Mouse (Mus musculus): ENCODE data around the gene Gm20521. TPM values are rescaled to one million over a fixed set of nuclear protein-coding genes. Genes with fewer than 3 reads are reported as not detected.

Gm20521 gene
- 10.1 and 11.1 TPM in 2 replicates for polyA plus RNA-seq (2012; ENCODE audit: low replicate concordance)

DNA sequence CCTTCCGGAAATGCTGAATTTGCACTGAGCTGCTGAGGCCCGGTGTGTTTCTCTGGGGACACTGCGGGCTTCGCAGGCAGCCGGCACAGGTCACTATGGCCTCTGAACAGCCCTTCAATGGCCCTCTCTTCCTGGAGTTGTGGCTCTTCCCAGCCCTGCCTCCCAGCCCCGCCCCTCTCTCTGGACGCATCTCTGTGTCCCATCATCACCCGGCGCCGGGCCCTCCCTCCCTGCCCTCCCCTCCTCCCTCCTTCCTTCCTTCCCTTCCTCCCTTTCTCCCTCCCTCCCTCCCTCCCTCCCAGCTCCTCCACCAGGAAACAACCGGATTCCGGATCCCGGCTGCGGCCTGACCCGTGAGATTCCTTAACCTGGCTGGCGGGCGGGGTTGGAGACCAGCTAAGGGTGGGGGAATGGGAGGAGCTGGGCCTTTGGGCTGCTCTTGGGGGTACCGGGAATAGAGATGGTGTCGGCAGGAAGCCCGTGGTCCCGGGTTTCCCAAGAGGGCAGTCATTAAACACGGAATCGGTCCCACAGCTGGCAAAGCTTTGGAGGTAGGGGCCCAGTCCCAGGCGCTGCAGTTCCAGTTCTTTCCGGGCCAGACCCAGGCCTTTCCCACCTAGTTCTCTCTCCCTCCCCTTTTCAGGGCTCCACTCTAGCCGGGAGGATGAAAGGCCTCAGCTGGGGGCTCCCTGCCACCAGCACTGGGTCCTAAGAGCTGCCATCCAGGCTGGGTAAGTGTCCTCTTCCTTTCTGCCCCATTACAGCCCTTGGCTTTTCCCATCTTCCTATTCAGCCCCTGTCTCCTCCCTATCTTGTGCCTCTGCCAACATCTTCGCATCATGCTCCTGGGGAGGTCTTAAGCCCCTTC, at the start of gene Gm20521, which contains the start of gene Bcl2l2:
Gene Gm20521 (plus strand): TSS at position 288 of the 868 bp plus-strand sequence.
Gene Bcl2l2 (plus strand): TSS at position 224 of the 868 bp plus-strand sequence.

DNA sequence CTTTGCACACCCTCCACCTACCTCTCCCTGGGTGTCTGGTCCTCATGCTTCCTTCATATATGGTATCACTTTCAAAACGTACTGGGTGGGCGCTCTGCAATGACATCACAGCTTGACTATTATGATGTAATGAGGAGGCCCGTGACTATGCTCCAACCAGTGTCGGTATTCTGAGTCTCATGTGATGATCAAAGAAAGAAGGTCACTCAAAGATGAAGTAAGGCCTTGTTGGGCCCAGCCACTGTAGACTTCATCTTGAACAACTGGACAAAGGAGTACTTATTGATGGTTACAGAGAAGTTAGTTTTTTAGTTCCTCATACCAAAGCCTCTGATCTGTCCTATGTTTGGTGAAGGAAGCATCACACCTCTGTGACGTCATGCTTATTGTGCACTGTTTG, 12.4 kb upstream of the Gm20521 start, which contains the start of gene Homez:
Gene Homez (minus strand): TSS at position 101 of the 400 bp plus-strand sequence.

DNA sequence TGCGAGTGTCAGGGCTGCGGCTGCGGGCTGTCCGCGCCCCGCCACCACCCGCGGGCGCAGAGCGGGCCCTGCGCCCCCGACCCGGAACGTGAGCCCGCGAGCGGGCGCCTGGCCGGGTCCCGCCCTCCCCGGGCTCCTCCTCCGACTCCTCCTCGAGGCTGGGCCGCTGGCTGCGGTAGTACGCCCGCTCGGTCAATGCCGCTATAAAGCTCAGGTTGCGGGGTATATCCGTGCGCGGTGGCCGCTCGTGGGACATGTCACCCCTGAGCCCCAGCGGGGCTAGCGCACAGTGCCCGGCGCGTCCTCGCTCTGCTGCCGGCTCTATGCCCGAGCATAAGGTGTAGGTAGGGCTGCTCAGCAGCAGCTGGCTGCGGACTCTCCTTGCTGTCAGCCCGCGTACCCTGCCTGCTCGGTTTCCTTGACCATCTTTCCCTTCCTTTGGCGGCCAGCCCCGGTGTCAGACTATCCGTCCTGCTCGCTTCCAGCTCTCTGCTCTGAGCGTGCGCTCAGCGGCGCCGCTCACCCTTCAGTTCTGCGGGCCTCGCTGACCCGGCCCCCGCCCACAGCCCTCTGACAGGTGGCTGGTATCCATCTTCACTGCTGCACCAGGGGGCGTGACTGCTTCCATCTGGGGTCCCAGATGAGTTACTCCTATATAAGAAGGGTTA, 6.1 kb upstream of the Gm20521 start, which contains the start of gene Ppp1r3e:
Gene Ppp1r3e (minus strand): TSS at position 503 of the 668 bp plus-strand sequence.

DNA sequence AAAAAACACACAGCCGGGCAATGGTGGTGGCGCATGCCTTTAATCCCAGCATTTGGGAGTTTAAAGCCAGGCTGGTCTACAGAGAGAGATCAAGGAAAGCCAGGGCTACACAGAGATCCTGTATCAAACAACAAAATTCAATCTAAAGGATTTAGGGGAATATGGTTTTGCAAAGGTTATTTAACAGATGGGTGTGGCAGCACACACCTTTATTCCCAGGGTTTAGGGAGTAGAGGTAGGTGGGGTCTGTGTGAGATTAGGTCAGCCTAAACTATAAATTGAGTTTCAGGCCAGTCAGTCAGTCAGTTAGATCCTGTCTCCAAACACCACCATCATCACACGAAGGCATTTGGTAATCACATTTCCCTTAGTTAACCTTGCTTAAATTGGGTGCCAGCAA, 9.0 kb downstream of the Gm20521 start, which contains the start of gene Pabpn1:
Gene Pabpn1 (plus strand): TSS at position 301 of the 400 bp plus-strand sequence.

GRCm38 (mm10) chr14:54912886-54913285, 29.6 kb downstream of the Gm20521 start, which contains the start of gene Slc22a17:
Gene Slc22a17, minus strand, starts transcription at chr14:54913132.

GRCm38 (mm10) chr14:54925349-54926342, 42.4 kb downstream of the Gm20521 start, which contains the start of gene Efs:
Gene Efs, minus strand, starts transcription at chr14:54926126.

GRCm38 (mm10) chr14:54932645-54933150, 49.5 kb downstream of the Gm20521 start, which contains the start of gene Il25:
Gene Il25, plus strand, starts transcription at chr14:54932695.

GRCm38 (mm10) chr14:54935904-54936830, 52.9 kb downstream of the Gm20521 start, which contains the start of gene Cmtm5:
Gene Cmtm5, plus strand, starts transcription at chr14:54936261.

Other genes starting within 250 kb of the Gm20521 start
- not detected in 2 replicates for gene Gm17606, start 242.5 kb upstream of the Gm20521 start, polyA plus RNA-seq (2012; ENCODE audit: low replicate concordance)
- 2.7 and 4.7 TPM in 2 replicates for gene Cdh24, start 242.1 kb upstream of the Gm20521 start, polyA plus RNA-seq (2012; ENCODE audit: low replicate concordance)
- gene 1700123O20Rik, start 197.2 kb upstream of the Gm20521 start, polyA plus RNA-seq (2012; ENCODE audit: low replicate concordance) = 21.9 and 24.6 TPM in 2 replicates
- 173 and 343 TPM in 2 replicates for gene Acin1, start 196.5 kb upstream of the Gm20521 start, polyA plus RNA-seq (2012; ENCODE audit: low replicate concordance)
- gene Gm29776, start 184.6 kb upstream of the Gm20521 start, polyA plus RNA-seq (2012; ENCODE audit: low replicate concordance) = not detected in 2 replicates
- gene Cebpe, start 171.3 kb upstream of the Gm20521 start, polyA plus RNA-seq (2012; ENCODE audit: low replicate concordance) = 1.6 and 3.1 TPM in 2 replicates
- 19.6 and 21.8 TPM in 2 replicates for gene Slc7a8, start 101.5 kb upstream of the Gm20521 start, polyA plus RNA-seq (2012; ENCODE audit: low replicate concordance)
- not detected in 2 replicates for gene Rnf212b, start 69.3 kb upstream of the Gm20521 start, polyA plus RNA-seq (2012; ENCODE audit: low replicate concordance)
- 0.86 and 0.91 TPM in 2 replicates for gene Homez, start 12.5 kb upstream of the Gm20521 start, polyA plus RNA-seq (2012; ENCODE audit: low replicate concordance)
- 1.2 TPM in 2 replicates for gene Ppp1r3e, start 5.9 kb upstream of the Gm20521 start, polyA plus RNA-seq (2012; ENCODE audit: low replicate concordance)
- 48.9 and 77.3 TPM in 2 replicates for gene Bcl2l2, start 64 bp upstream of the Gm20521 start, polyA plus RNA-seq (2012; ENCODE audit: low replicate concordance)
- 165 and 331 TPM in 2 replicates for gene Pabpn1, start 9.1 kb downstream of the Gm20521 start, polyA plus RNA-seq (2012; ENCODE audit: low replicate concordance)
- gene Slc22a17, start 29.7 kb downstream of the Gm20521 start, polyA plus RNA-seq (2012; ENCODE audit: low replicate concordance) = 1.7 and 2.0 TPM in 2 replicates
- 0.27 and 0.41 TPM in 2 replicates for gene Efs, start 42.7 kb downstream of the Gm20521 start, polyA plus RNA-seq (2012; ENCODE audit: low replicate concordance)
- not detected in 2 replicates for gene Il25, start 49.3 kb downstream of the Gm20521 start, polyA plus RNA-seq (2012; ENCODE audit: low replicate concordance)
- not detected in 2 replicates for gene Cmtm5, start 52.8 kb downstream of the Gm20521 start, polyA plus RNA-seq (2012; ENCODE audit: low replicate concordance)
- 0.52 TPM in 1 of 2 replicates, not detected in the other for gene Myh6, start 83.5 kb downstream of the Gm20521 start, polyA plus RNA-seq (2012; ENCODE audit: low replicate concordance)
- not detected in 2 replicates for gene Gm17428, start 93.5 kb downstream of the Gm20521 start, polyA plus RNA-seq (2012; ENCODE audit: low replicate concordance)
- not detected in 2 replicates for gene Myh7, start 111.2 kb downstream of the Gm20521 start, polyA plus RNA-seq (2012; ENCODE audit: low replicate concordance)
- 35.4 and 46.8 TPM in 2 replicates for gene Ngdn, start 132.0 kb downstream of the Gm20521 start, polyA plus RNA-seq (2012; ENCODE audit: low replicate concordance)
- gene Zfhx2, start 208.9 kb downstream of the Gm20521 start, polyA plus RNA-seq (2012; ENCODE audit: low replicate concordance) = 7.2 and 11.2 TPM in 2 replicates
- 2.2 and 3.4 TPM in 2 replicates for gene Thtpa, start 211.3 kb downstream of the Gm20521 start, polyA plus RNA-seq (2012; ENCODE audit: low replicate concordance)
- 11.8 and 17.7 TPM in 2 replicates for gene Ap1g2, start 223.2 kb downstream of the Gm20521 start, polyA plus RNA-seq (2012; ENCODE audit: low replicate concordance)
- not detected in 2 replicates for gene Jph4, start 233.5 kb downstream of the Gm20521 start, polyA plus RNA-seq (2012; ENCODE audit: low replicate concordance)

All from leukemia stem cell, adult 10-12 weeks (primary cell).